Mouse (Mus musculus) kidney, postnatal 0 days (tissue): Measurements from ENCODE around the gene Tigd3. TPM values are rescaled to one million over a fixed set of nuclear protein-coding genes. Genes with fewer than 3 reads are reported as not detected.

Experiments
- ATAC-seq: fragments of 200-750 bp; cut with Nextera tagmentation; replicated peaks from 2 replicates; pipeline ENCODE4 v1.8.0; 2017; ENCODE audit warnings: low read depth, moderate number of reproducible peaks, moderate TSS enrichment, moderate library complexity; ENCODE audit not compliant: low FRiP score
- DNase-seq: peaks from one replicate; pipeline ENCODE4 v3.0.0-alpha.2; 2016; ENCODE audit warnings: low spot score
- H3K27ac ChIP-seq: fragments of 300-500 bp; sonication (generic); 2 replicates; pipeline ENCODE4 v1.5.1; 2014; ENCODE audit warnings: mild to moderate bottlenecking
- H3K27me3 ChIP-seq: fragments of 300-500 bp; sonication (generic); 2 replicates; pipeline ENCODE4 v1.6.1; 2014; ENCODE audit warnings: low read length, mixed read lengths; ENCODE audit not compliant: insufficient read depth
- H3K36me3 ChIP-seq: fragments of 300-500 bp; sonication (generic); 2 replicates; pipeline ENCODE4 v1.6.1; 2014; ENCODE audit warnings: low read length, mixed read lengths; ENCODE audit not compliant: insufficient read depth
- H3K4me1 ChIP-seq: fragments of 300-500 bp; sonication (generic); replicated peaks from 2 replicates; pipeline ENCODE4 v1.6.1; 2014; ENCODE audit warnings: antibody characterized with exemption, low read length, mixed read lengths; ENCODE audit not compliant: insufficient read depth
- H3K4me2 ChIP-seq: fragments of 300-500 bp; sonication (generic); 2 replicates; pipeline ENCODE4 v1.6.1; 2014; ENCODE audit warnings: mild to moderate bottlenecking, low read length, moderate library complexity, mixed read lengths
- H3K4me3 ChIP-seq: fragments of 300-500 bp; sonication (generic); replicated peaks from 2 replicates; pipeline ENCODE4 v1.5.1; 2014; ENCODE audit warnings: low read depth, low read length
- H3K9ac ChIP-seq: fragments of 300-500 bp; sonication (generic); 2 replicates; pipeline ENCODE4 v1.6.1; 2014; ENCODE audit warnings: low read depth, low read length
- H3K9me3 ChIP-seq: fragments of 300-500 bp; sonication (generic); replicated peaks from 2 replicates; pipeline ENCODE4 v1.6.1; 2016; ENCODE audit warnings: low read length, inconsistent platforms, mixed read lengths
- CTCF ChIP-seq: IDR thresholded peaks from 2 replicates; pipeline ENCODE4 v1.5.1; 2016; ENCODE audit warnings: antibody characterized with exemption, low read depth, mild to moderate bottlenecking, moderate library complexity
- WGBS: fragments of 180-500 bp; shearing (Covaris S2); extraction: QIAGEN DNeasy Blood & Tissue Kit; methylation state at CpG from one replicate; pipeline ENCODE4 v1.1.7; 2014; 5-methylcytosine and 5-hydroxymethylcytosine counted together
- polyA plus RNA-seq: library from polyadenylated mRNA; unstranded; fragments of >200 nt; fragmentation: Nextera tagmentation; extraction: Ambion mirVana; gene quantifications from 2 replicates; pipeline ENCODE4 v1.2.1, GENCODE M21; 2015

Gene Tigd3
- 2.9 and 3.6 TPM in 2 replicates for polyA plus RNA-seq

DNA sequence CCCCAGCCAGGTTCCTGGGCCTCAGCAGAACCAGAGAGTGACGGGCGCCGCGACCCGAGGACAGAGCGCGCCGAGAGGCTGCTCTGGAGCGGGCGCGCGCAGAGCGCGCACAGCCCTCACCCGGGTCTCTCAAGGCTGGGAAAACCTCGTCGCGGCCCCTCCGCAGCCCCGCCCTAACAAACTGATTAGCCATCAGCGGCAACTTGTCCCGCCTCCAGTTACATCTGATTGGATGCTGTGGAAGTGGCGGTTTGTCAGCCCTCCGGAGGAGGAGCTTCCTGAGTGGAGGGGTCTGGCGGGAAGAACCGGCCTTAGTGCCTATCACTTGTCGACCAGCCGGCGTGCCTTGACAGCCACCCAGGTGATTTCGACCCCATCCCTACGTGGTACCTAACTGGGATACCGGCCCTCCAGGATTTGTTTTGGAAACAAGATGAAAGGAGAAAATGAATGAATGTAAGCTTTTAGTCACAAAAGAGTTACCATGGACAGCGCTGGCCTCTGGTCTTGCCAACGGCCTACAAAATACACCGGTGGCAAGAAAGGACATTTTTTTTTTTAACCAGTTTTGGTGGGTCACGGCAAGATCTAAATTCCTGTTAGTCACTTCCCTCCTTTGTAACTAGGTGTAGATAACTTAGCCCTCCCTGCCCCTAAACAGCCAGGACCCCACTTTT is at the start of gene Tigd3:
Gene Tigd3 (minus strand): TSS at position 148 of the 677 bp plus-strand sequence.
- peak within 1 kb of the TSS; percentile 78 for H3K9ac ChIP-seq
- no peaks in the 10 kb centered on the region for H3K9me3 ChIP-seq
- 0 out of 2 replicates have a peak, but pooled peaks cover 6% of the 10 kb centered on the region for H3K4me1 ChIP-seq
- peaks cover 11% of the 10 kb centered on the region; the same call in 1 of the 2 replicates for H3K36me3 ChIP-seq
- H3K27me3 ChIP-seq: no peaks in the 10 kb centered on the region
- peak; percentile 98 for DNase-seq
- peak within 1 kb of the TSS; percentile 47 for H3K27ac ChIP-seq
- TF ChIP-seq CTCF: no peak
- ATAC-seq: peak; percentile 93
- H3K4me3 ChIP-seq: peak within 1 kb of the TSS; percentile 57
- WGBS: 2% methylated on average over 36 of the region's 36 CpGs
- H3K4me2 ChIP-seq: peak within 1 kb of the TSS; percentile 91

- Histone ChIP-seq H3K27ac (no peak overlapping the region), H3K36me3 (0 out of 2 replicates have a peak, but pooled peaks cover 15% of the 10 kb centered on the region), H3K4me2 (no peak overlapping the region)
These were observed 49.5 kb upstream of the Tigd3 start for GRCm38 (mm10) chr19:5943404-5943803.

DNA sequence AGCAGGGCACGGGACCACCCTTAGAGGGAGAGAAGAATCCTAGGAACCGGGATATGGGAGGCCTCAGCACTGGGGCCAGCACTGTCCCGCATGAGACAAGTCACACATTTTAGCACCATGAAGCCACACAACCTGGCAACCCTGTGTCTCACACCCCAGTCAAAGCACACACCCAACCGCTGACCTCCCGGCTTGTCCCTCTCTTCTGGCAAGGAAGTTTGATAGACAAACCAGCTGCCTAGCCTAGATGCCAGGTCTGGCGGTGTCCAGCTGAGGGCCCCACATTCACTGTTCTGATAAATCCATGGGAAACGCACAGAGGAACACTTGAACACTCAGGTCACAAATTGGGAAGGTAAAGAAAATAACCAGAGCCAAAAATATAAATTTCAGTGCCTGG is 48.6 kb upstream of the Tigd3 start:
- ATAC-seq (no peak), DNase-seq (no peak)
- H3K4me2 ChIP-seq: no peak overlapping the region
- no peak overlapping the region for H3K4me3 ChIP-seq
- H3K27ac ChIP-seq: no peak overlapping the region
- H3K9me3 ChIP-seq: no peaks in the 10 kb centered on the region
- no peaks in the 10 kb centered on the region for H3K27me3 ChIP-seq
- peaks cover 40% of the 10 kb centered on the region for H3K4me1 ChIP-seq
- no peak overlapping the region for H3K9ac ChIP-seq
- 0 out of 2 replicates have a peak, but pooled peaks cover 12% of the 10 kb centered on the region for H3K36me3 ChIP-seq
- TF ChIP-seq CTCF: no peak
- 96% methylated on average over 7 of the region's 7 CpGs for WGBS

More at GRCm38 (mm10) chr19:5943404-5943803, 49.5 kb upstream of the Tigd3 start:
- Histone ChIP-seq H3K27me3 (no peaks in the 10 kb centered on the region), H3K4me3 (no peak overlapping the region), H3K9ac (no peak overlapping the region), H3K4me1 (peaks cover 33% of the 10 kb centered on the region), H3K9me3 (no peaks in the 10 kb centered on the region)
- ATAC-seq: no peak
- DNase-seq: no peak
- WGBS: 92% methylated on average over 15 of the region's 15 CpGs
- no peak for TF ChIP-seq CTCF

DNA sequence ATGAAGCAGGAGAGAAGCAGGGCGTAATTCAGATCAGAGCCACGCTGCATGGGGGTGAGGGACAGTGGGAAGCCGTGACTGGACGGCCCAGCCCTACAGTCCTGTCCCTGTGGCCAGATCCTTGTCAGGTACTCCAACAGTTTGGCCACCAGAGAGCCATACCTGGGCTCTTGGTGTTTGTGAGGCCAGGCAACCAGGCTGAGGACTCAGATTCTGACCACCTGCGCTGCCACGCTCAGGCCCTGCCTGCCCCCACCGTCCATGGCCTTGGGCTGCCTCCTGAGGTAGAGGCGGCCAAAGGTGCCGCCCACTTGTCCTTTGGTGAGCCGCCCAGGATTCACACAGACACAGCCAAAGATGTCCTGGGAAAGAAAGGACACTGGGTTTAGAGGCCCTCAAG is 46.7 kb upstream of the Tigd3 start:
- H3K4me3 ChIP-seq: no peak overlapping the region
- no peaks in the 10 kb centered on the region for H3K27me3 ChIP-seq
- no peak overlapping the region for H3K4me2 ChIP-seq
- no peaks in the 10 kb centered on the region for H3K9me3 ChIP-seq
- H3K27ac ChIP-seq: peak overlapping the region; percentile 71; the same call in 1 of the 2 replicates
- 0 out of 2 replicates have a peak, but pooled peaks cover 3% of the 10 kb centered on the region for H3K36me3 ChIP-seq
- H3K9ac ChIP-seq: no peak overlapping the region
- peaks cover 40% of the 10 kb centered on the region for H3K4me1 ChIP-seq
- no peak for ATAC-seq
- no peak for TF ChIP-seq CTCF
- WGBS: 75% methylated on average over 10 of the region's 10 CpGs
- DNase-seq: no peak

- peak; percentile 87 for DNase-seq
- Histone ChIP-seq H3K4me1 (peaks cover 40% of the 10 kb centered on the region), H3K36me3 (0 out of 2 replicates have a peak, but pooled peaks cover 3% of the 10 kb centered on the region)
These were observed 46.2 kb upstream of the Tigd3 start for GRCm38 (mm10) chr19:5940173-5940572.

GRCm38 (mm10) chr19:5939715-5940114 is 45.8 kb upstream of the Tigd3 start:
- Histone ChIP-seq H3K27ac (peak overlapping the region; percentile 68), H3K4me3 (no peak overlapping the region), H3K27me3 (no peaks in the 10 kb centered on the region), H3K4me2 (no peak overlapping the region), H3K4me1 (peaks cover 40% of the 10 kb centered on the region), H3K9ac (no peak overlapping the region), H3K9me3 (no peaks in the 10 kb centered on the region), H3K36me3 (0 out of 2 replicates have a peak, but pooled peaks cover 3% of the 10 kb centered on the region)
- ATAC-seq (no peak), DNase-seq (no peak)
- no peak for TF ChIP-seq CTCF
- WGBS: 75% methylated on average over 5 of the region's 5 CpGs

More at GRCm38 (mm10) chr19:5940173-5940572, 46.2 kb upstream of the Tigd3 start:
- 0 out of 2 replicates have a peak, but pooled peaks have one; percentile 22 for ATAC-seq
- Histone ChIP-seq H3K9ac (no peak overlapping the region), H3K9me3 (no peaks in the 10 kb centered on the region), H3K4me3 (no peak overlapping the region), H3K27me3 (no peaks in the 10 kb centered on the region), H3K27ac (peak overlapping the region; percentile 71; the same call in 1 of the 2 replicates), H3K4me2 (no peak overlapping the region)
- WGBS: 21% methylated on average over 4 of the region's 4 CpGs
- TF ChIP-seq CTCF: no peak
